Mouse (Mus musculus) limb, embryonic 14.5 days (tissue): ENCODE measurements around the gene Ctrc. TPM values are rescaled to one million over a fixed set of nuclear protein-coding genes. Genes with fewer than 3 reads are reported as not detected.

Experiments used
- ATAC-seq: fragments of 200-750 bp; cut with Nextera tagmentation; 2 replicates; pipeline ENCODE4 v1.8.0; 2017; ENCODE audit warnings: low read depth, moderate number of reproducible peaks, moderate TSS enrichment; ENCODE audit not compliant: low FRiP score
- DNase-seq: peaks from one replicate; pipeline ENCODE4 v3.0.0-alpha.2; 2015; ENCODE audit warnings: low spot score
- H3K27ac ChIP-seq: fragments of 300-500 bp; sonication (generic); replicated peaks from 2 replicates; pipeline ENCODE4 v1.5.1; 2014; ENCODE audit warnings: low read depth, mild to moderate bottlenecking, low read length, moderate library complexity, mixed read lengths
- H3K27me3 ChIP-seq: fragments of 300-500 bp; sonication (generic); 2 replicates; pipeline ENCODE4 v1.6.1; 2014; ENCODE audit warnings: low read length, mixed read lengths; ENCODE audit not compliant: control insufficient read depth, insufficient read depth
- H3K36me3 ChIP-seq: fragments of 300-500 bp; sonication (generic); 2 replicates; pipeline ENCODE4 v1.6.1; 2014; ENCODE audit warnings: mild to moderate bottlenecking, low read length, moderate library complexity, mixed read lengths; ENCODE audit not compliant: control insufficient read depth, insufficient read depth
- H3K4me1 ChIP-seq: fragments of 300-500 bp; sonication (generic); 2 replicates; pipeline ENCODE4 v1.6.1; 2014; ENCODE audit warnings: antibody characterized with exemption, low read length, mixed read lengths; ENCODE audit not compliant: control insufficient read depth, insufficient read depth
- H3K4me2 ChIP-seq: fragments of 300-500 bp; sonication (generic); replicated peaks from 2 replicates; pipeline ENCODE4 v1.6.1; 2014; ENCODE audit warnings: low read depth, mild to moderate bottlenecking, low read length, moderate library complexity; ENCODE audit not compliant: severe bottlenecking
- H3K4me3 ChIP-seq: fragments of 300-500 bp; sonication (generic); replicated peaks from 2 replicates; pipeline ENCODE4 v1.5.1; 2014; ENCODE audit warnings: low read length
- H3K9ac ChIP-seq: fragments of 300-500 bp; sonication (generic); 2 replicates; pipeline ENCODE4 v1.6.1; 2014; ENCODE audit warnings: mild to moderate bottlenecking, low read depth, low read length, moderate library complexity; ENCODE audit not compliant: severe bottlenecking
- H3K9me3 ChIP-seq: fragments of 300-500 bp; sonication (generic); 2 replicates; pipeline ENCODE4 v1.6.1; 2016; ENCODE audit warnings: low read length; ENCODE audit not compliant: control insufficient read depth
- POLR2A ChIP-seq: fragments of 200-500 bp; IDR thresholded peaks from 2 replicates; pipeline ENCODE4 v1.8.0; 2012; ENCODE audit warnings: inconsistent platforms, mild to moderate bottlenecking, moderate library complexity, borderline replicate concordance; ENCODE audit not compliant: insufficient read depth, insufficient read length; ENCODE audit errors: extremely low read depth
- WGBS: fragments of 180-500 bp; shearing (Covaris S2); extraction: QIAGEN DNeasy Blood & Tissue Kit; methylation state at CpG from one replicate; pipeline ENCODE4 v1.1.7; 2014; 5-methylcytosine and 5-hydroxymethylcytosine counted together
- polyA plus RNA-seq, 2 experiments: library from polyadenylated mRNA; depleted of rRNA in 1 of 2; stranded (reverse) in 1 of 2; unstranded in 1 of 2; fragments of >200 nt; fragmentation: Nextera tagmentation in 1 of 2; extraction: Ambion mirVana in 1 of 2; gene quantifications; 2 replicates each; pipeline versions ENCODE4 v1.2.1 to v1.2.3; 2012 to 2014

Gene Ctrc
- polyA plus RNA-seq, 2 experiments: not detected

DNA sequence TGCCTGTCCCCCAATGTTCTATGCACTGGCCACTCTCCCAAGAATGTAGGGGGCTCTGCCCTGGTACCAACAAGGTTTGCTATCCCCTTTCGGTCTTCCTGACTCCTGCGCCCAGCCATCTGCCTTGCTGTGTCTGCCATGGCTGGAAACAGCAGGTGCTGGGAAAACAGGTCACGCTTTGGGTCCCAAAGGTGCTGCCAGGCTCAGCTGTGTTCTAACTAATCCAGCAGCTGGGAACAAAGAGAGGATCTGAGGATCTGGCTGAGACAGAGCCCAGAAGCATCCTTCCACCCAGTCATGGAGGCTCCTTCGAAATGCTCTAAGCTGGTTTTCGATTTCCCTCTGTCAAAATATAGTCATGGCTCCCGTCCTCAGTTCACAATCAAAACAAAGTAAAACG, 29.9 kb downstream of the Ctrc start:
- DNase-seq: no peak
- H3K4me2 ChIP-seq: no peak overlapping the region
- no peak for ATAC-seq
- H3K4me3 ChIP-seq: no peak overlapping the region
- H3K4me1 ChIP-seq: no peaks in the 10 kb centered on the region
- no peak overlapping the region for H3K27ac ChIP-seq
- no peaks in the 10 kb centered on the region for H3K27me3 ChIP-seq
- TF ChIP-seq POLR2A: no peak
- H3K9ac ChIP-seq: no peak overlapping the region
- peaks cover 45% of the 10 kb centered on the region for H3K36me3 ChIP-seq
- no peaks in the 10 kb centered on the region for H3K9me3 ChIP-seq
- 85% methylated on average over 7 of the region's 7 CpGs for WGBS

DNA sequence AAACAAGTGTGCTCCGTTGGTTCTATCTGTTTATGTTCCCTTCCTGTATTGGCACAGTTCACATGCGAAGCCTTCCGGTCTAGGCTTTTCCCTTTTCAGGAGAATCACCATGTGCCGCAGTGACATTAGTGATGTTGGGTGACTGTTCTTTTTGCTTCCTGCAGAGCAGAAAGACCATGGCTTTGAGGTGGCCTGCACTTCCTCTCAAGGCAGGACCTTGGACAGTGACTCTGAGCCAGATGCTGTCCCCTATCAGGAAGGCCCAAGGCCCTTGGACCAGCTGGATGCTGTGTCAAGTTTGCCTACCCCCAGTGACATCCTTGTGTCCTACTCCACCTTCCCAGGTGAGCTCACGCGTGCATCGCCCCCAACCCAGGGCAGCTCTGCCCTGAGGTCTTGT, 34.8 kb downstream of the Ctrc start:
- H3K9ac ChIP-seq: no peak overlapping the region
- WGBS: over 99% methylated on average over 7 of the region's 7 CpGs
- no peak overlapping the region for H3K27ac ChIP-seq
- peaks cover 91% of the 10 kb centered on the region for H3K36me3 ChIP-seq
- H3K4me1 ChIP-seq: no peaks in the 10 kb centered on the region
- H3K4me3 ChIP-seq: no peak overlapping the region
- H3K27me3 ChIP-seq: no peaks in the 10 kb centered on the region
- TF ChIP-seq POLR2A: no peak
- H3K9me3 ChIP-seq: no peaks in the 10 kb centered on the region
- ATAC-seq (no peak), DNase-seq (no peak)
- H3K4me2 ChIP-seq: no peak overlapping the region

DNA sequence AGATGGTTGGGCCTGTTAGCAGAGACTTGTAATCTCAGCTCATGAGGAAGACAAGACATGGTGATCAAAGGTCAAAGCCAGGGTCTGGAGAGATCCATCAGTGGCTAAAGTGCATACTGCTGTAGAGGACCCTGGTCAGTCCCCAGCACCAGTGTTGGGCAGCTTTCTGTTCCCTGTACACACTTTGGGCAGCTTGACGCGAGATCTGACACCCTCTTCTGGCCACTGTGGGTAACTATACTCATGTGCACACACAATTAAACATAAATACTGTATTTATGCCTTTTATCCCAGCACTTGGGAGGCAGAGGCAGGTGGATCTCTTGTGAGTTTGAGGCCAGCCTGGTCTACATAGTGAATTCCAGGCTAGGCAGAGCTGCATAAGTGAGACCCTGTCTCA, 35.2 kb downstream of the Ctrc start:
- Histone ChIP-seq H3K9ac (no peak overlapping the region), H3K4me2 (no peak overlapping the region), H3K27ac (no peak overlapping the region), H3K27me3 (no peaks in the 10 kb centered on the region), H3K9me3 (no peaks in the 10 kb centered on the region), H3K36me3 (peaks cover 90% of the 10 kb centered on the region), H3K4me1 (no peaks in the 10 kb centered on the region), H3K4me3 (no peak overlapping the region)
- 100% methylated on average over 2 of the region's 2 CpGs for WGBS
- TF ChIP-seq POLR2A: no peak
- ATAC-seq: no peak
- DNase-seq: no peak

DNA sequence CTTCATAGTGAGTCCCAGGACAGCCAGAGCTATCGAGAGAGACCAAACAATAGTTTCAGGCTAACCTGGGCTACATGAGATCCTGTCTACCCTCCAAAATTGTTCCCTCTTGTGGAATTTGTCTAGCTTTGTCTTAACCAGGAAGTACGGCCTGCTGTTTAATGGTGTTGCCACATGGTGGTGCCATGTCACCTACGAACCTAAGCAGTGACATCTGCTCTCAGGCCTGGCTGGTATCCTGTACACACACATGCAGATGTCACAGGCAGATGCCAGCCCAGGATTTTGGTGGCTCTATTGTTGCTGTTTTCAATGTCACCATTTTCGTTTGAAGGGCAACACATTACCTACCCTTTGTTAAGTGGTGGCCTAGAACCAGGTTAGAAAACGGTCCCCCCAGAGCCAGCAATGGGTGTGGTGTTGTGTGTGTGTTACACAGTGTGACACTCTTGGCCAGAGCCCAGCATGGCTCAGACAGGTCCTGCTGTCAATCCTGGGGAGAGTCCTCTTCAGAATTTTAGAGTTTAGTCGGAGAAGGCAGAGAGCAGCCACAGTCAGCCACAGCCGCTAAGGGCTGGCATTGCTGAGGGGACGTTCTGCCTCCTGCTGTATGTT, 36.2 kb downstream of the Ctrc start:
- 79% methylated on average over 8 of the region's 8 CpGs for WGBS
- Histone ChIP-seq H3K4me1 (no peaks in the 10 kb centered on the region), H3K9ac (no peak overlapping the region), H3K9me3 (no peaks in the 10 kb centered on the region), H3K36me3 (peaks cover 92% of the 10 kb centered on the region), H3K27ac (no peak overlapping the region), H3K4me2 (no peak overlapping the region), H3K27me3 (no peaks in the 10 kb centered on the region), H3K4me3 (no peak overlapping the region)
- no peak for TF ChIP-seq POLR2A
- ATAC-seq (no peak), DNase-seq (peak; percentile 17)

DNA sequence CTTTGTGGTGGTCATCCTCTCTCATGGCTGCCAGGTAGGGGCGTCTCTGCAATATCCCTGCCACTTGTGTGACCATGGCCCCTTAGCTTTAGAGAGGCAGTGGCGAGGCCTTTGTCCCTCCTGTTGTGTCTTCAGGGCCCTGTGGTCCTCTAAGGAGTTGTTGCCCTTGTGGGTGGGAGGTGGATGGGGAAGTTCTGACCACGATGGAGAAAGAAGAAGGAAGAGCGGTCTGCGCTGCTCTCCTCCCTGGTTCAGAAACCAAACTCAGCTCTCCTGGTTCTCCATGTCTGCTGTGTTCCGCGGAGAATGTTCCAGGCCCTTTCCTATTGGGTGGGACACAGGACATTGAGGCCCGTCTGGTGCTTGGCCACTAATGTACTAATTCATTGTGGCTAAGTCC, 40.3 kb downstream of the Ctrc start:
- Histone ChIP-seq H3K4me1 (no peaks in the 10 kb centered on the region), H3K9me3 (no peaks in the 10 kb centered on the region), H3K27ac (no peak overlapping the region), H3K4me3 (no peak overlapping the region), H3K9ac (no peak overlapping the region), H3K4me2 (no peak overlapping the region), H3K36me3 (peaks cover 67% of the 10 kb centered on the region), H3K27me3 (no peaks in the 10 kb centered on the region)
- WGBS: 94% methylated on average over 8 of the region's 8 CpGs
- DNase-seq: no peak
- ATAC-seq: no peak
- TF ChIP-seq POLR2A: no peak

DNA sequence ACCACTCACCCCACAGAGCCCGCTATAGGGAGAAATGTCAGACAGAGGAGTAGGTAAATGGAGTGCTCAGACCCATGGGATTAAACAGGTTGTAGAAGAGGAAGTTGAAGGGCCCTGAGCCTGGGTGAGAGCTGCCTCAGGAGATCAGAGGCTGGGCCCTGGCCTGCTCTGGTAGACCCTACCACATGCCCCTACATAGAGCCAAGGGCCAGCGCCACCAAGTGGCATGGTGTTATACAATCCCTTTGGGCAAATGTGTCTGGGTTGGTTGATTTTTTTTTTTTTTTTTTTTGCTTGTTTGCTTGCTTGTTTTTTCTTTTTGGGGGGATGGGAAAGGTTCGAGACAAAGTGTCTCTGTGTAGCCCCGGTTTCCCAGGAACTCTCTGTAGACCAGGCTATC, 42.1 kb downstream of the Ctrc start:
- Histone ChIP-seq H3K4me3 (no peak overlapping the region), H3K4me2 (no peak overlapping the region), H3K27me3 (no peaks in the 10 kb centered on the region), H3K9me3 (no peaks in the 10 kb centered on the region), H3K36me3 (peaks cover 50% of the 10 kb centered on the region), H3K27ac (no peak overlapping the region), H3K9ac (no peak overlapping the region), H3K4me1 (no peaks in the 10 kb centered on the region)
- ATAC-seq (no peak), DNase-seq (no peak)
- no peak for TF ChIP-seq POLR2A
- 84% methylated on average over 4 of the region's 4 CpGs for WGBS
